Mouse (Mus musculus): ENCODE measurements at regions not wholly inside any gene's neighbourhood (a gene's known extent, or its start where the extent isn't known, plus 50 kb on each side); places are given as distances from the start of the nearest gene placed in this dataset.

DNA sequence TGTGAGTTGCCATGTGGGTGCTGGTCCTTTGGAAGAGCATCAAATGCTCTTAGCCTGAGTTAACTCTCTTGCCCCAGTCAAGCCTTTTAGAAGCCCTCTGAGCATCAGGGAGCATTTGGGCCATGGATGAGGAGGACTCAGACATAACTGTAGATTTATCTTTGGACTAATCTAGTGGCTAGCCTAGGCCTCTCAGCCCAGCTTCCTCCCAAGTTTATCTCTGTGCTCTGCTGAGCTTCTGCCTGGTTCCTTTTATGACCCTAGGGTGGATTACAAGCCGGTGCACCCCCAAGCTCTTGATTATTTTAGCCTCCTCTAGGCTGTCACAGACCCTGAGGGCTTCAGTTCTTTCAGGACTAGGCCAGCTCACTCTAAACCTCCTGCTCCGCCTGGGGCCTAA is 102.6 kb upstream of the Vps8 start:
- no peak for DNase-seq (ENCODE audit: low spot score)

DNA sequence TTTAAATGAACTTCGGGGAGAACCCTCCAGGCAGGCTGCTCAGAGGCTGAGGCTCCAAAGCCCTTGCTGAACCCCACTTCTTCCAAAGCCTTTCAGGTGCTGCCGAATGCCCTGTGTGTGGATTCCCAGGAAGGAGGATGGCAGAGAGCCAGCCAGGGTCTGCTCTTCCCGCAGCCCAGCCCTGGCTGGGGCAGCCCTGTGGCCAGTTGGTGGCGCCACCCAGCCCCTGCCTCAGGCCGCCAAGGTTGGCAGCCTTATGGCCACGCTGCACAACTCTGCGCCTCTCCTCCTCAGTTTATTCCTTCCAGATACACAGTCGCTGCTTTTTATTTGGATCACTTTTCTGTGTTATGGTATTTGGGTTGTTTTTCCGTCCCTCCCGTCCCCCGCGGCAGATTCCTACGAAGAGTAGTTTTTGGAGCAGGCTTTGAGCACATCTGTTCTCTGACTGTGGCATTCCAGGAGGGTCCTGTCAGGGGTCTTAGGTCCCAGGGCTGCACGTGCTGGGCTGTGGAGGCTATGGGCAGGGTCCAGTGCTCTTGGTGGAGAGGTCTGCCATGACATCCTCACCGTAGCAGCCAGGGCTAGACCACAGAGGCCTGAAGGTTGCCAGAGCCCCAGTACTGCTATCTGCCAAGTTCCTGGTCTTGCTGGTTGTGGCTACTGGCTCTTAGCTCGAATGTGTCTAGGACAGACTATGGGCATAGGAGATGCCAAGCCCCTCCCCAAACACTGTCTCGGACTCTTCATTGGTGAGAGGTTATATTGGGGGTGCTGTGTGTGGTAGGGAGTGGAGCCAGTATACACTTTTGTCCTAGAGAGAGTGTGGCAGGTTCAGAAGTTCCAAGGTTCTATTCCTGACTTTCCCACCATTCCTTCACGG is 101.5 kb upstream of the Vps8 start:
- DNase-seq (ENCODE audit: low spot score): no peak

DNA sequence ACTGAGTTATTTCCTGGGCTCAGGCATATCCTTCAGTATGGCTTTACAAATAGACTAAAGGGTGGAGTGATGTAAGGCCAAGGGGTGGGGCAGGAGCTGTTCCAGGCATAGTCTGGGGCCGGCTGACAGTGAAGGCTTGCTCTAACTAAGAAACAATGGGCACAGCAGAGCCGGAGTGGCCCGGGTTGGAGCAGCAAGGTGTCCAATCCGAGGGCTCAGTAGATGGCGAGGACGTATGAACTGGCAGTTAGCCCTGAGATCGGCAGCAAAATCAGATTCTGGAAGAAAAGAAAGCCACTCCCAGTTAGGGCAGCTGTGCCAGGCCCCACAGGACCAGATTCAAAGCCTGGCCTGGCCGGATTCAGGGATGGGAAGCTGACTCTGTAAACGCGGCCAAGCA is 100.5 kb upstream of the Vps8 start:
- no peak for DNase-seq (ENCODE audit: low spot score)

DNA sequence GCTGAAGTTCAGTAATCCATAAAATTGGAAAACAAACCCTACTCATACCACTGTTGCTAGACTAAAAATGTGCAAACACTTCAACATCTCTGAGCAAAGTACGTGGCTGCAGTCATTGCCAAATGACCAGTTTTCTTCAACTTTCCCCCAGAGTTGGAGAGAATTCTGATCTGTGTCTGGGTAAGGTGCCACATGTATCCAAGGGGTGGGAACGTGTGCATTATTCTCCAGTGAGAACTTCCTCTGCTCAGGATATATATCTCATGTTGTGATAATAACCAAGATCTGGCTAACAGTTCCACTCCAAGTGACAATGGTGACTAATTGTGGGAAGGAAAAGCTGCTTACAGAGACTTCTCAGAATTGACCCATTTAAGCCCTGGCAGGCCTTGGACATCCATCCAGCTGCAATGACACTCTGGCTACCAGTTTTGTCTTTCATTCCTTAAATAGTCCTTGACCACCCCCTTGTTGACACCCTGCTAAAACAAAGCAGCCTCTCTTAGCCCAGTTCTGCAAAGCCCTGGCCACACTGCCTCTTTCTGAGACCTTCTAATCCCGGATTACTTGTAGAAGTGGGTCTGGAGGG is 99.4 kb upstream of the Vps8 start:
- DNase-seq (ENCODE audit: low spot score): no peak

DNA sequence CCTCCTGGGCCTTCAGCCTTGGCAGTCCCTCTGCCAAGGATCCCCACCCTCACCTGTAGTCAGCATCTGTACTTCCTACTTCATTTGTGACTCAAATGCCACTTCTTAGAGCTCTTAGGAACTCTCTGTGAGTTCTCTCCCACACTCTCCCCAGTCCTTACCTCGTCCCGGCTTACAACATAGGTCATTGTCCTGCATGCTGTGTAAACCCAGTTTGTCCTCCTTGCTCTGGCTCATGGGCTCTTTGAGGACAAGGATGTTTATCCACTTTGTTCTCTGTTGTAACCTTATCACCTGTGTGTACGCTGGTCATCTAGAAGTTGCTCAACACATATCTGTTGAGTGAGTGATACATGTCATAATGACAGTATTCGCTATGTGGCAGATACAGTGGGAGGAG is 94.9 kb upstream of the Vps8 start:
- DNase-seq (ENCODE audit: low spot score): no peak

DNA sequence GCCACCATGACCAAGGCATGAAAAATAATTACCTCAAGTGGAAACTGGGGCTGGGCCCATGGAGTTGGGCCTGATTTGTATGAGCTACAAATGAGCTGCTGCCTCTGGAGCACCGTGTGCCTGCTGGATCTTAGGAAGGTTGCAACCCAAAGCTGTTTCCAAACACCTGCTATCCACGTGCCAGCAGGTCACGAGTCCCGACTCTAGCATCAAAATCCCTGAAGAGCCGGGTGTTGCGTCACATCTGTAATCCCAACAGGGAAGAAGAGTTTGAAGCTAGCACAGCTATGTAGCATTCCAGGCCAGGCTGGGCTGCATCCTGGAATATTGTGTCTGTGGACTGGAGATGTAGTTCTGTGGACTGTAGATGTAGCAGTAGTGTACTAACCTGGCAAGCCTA is 93.7 kb upstream of the Vps8 start:
- no peak for DNase-seq (ENCODE audit: low spot score)

DNA sequence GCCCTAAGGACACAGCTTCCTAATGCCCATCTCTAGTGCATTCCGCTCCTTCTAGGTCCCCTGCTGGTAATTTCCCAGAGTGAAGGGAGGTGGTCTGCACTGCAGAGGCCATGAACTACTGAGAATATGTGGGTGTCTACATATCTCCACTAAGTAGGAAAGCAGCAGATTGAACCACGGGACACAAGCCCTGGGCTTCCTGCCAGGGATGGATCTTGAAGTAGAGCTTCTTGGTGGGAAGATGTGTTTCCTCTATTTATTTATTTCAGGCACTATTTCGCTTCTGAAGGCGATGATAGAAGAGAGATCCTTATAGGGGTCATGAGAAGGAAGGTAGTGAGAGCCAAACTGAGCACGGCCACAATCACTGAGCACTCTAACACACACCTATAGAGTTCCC is 91.7 kb upstream of the Vps8 start:
- no peak for DNase-seq (ENCODE audit: low spot score)

DNA sequence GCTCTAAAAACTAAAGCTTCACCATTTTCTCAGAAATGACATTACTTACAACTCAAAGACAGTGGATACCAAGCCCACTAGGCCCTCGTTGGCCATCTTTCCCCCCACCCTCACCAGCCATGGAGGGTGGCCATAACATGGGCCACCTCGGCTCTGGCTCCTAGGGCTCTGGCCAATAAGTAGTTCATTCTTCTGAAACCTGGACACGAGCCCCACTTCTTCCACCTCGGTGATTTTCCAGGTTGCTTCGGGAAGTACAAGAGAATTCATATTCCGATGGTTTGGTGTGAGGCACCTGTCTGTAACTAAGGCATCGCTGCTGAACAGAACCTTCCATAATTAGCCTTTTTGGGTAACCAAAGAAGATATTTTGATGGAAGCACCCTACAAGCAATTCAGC is 90.5 kb upstream of the Vps8 start:
- peak; percentile 3 for DNase-seq (ENCODE audit: low spot score)

DNA sequence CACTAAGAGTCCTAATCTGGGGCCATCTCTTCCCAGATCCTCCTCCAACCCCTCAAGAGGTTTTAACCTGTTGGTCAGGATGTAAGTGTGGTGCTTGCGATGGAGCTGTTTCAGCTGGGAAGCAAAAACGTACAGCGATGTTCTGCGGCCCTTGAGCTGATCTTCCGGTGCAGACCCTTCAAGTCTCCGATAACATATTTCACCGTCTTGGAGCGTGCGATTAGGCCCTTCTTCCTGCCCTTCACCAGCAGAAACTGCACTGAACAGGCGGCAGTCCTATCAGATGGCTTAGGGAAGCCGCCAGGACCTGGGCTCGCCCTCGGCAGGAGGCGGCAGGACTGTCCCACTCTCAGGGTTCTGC is 90.1 kb upstream of the Vps8 start:
- no peak for DNase-seq (ENCODE audit: low spot score)

DNA sequence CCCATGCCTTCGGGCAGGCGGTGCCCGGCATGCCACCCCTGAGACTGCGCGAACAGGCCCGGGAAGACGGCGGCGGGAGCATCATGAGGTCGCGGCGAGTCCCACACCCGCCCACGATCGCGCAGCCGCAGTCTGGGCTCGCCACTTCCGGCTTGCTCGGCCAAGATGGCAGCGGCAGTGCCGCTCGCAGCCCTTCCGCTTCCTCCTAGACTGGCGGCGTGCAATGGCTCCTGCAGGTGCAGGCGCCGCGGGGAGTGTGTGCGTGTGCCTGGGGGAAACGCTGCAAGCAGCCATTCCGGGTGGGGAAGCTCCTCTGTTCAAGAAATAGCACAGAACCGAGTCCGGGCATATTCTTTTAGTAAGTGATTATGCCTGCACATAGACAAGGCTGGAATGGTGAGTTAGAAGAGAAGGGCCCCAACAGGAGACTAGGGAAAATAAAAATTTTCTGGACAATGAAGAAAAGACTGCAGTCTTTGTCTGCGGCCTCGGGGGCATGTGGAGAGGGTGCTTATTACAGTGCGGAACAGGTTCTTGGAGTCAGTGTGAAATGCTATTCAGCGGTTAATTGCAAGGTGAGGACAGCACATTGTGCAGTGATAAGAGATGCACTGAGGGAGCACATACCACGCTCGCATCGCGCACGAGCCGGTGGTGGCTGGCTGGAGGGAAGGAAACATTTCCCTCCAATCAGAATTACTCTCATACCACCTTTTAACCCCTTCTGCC is 89.5 kb upstream of the Vps8 start:
- peak; percentile 93 for DNase-seq (ENCODE audit: low spot score)

DNA sequence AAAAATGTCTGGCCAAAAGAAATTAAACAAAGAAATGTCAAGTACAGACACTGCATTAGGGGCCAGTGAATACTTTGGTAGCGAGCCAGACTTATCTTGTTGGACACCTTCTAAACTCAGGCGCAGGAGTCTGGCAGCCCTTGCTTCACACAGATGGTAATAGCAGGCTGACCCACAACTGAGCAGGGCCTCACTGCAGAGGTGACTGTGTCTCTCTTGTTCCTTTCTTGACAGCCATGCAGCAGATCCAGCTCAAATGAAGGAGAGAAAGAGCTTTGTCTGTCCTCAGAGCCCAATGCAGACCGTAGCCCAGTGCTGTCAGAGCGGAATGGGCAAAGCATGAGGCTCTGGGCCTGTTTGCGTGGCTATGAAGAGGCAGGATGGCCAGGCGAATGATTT is 83.9 kb upstream of the Vps8 start:
- no peak for DNase-seq (ENCODE audit: low spot score)

DNA sequence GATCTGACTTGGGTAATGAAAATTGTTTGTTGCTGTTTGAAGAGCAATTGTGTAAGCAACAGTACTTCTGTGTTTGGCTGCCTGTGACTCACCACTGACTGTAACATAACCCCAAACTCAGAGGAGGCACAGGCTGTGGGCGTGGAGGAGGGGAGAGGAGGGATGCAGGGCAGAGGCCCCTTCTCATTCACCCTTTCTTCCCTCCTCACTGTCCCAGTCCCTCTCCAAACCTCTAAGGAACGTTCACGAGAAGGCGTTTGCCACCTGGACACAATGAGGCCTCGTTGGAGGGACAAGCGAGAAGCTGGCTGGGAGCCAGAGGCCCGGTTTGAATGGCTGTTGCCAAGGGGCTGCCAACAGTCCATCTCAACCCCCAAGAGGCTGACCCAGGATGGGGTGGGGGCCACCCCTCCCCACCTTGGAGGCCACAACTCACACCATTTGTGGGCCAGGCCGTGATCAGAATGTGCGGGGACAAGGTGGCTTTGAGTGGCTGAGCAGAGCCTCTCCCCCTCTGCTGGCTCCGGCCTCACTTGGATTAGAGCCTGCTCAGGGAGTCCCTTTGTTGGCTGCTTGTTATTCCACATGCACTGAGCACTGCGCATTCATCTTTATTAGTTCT is 83.3 kb upstream of the Vps8 start:
- no peak for DNase-seq (ENCODE audit: low spot score)

DNA sequence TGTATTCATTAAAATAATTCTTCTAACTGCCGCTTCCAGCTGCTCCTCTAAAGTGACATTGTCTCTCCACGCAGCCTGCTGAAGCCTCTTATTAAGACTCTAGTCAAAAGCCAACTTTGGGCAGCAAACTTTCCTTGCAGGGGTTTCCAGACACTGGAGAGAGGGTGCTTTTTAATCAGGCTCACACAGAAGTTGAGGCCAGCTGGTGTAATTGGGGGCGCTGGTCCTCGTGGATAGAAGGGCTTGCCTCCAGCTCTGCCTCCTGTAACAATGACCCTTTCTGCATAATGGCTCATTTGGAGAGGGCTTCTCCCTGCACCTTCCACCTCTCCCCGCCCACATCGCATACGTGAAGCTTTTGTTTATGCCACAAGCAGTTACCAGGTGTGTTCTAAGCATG is 82.8 kb upstream of the Vps8 start:
- no peak for DNase-seq (ENCODE audit: low spot score)

DNA sequence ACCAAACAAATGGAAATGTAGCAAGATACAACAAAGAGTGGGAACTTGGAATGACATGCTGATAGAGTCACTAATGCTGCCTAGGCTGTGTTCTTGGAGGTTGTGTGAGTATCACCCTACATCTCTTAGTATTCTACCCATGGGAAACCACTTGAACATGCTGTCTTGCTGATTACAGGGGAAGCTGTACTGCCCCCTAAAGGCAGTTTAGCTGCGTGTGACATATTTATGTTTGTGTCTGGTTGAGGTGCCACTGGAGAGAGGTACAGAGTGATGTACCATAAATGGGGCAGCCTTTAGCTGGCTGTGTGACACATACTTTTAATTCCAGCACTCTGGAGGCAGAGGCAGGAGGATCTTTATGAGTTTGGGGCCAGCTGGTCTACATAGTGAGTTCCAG is 73.0 kb upstream of the Vps8 start:
- no peak for DNase-seq (ENCODE audit: low spot score)

DNA sequence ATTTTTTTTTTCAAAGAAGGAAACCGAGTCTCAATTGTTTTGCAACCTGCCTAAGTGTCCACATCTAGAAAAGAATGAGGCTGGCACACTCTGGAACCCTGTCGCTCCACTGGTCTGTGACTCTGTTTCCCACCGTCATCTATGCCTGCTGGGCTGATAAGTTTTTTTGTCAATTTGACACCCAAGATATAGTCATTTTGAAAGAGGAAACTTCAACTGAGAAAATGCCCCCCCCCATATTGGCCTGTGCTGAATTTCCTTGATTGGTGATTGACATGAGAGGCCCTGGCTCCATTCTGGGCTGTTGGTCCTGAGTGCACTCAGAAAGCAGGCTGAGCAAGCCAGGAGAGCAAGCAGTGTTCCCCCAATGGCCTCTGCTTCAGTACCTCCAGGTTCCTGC is 71.6 kb upstream of the Vps8 start:
- no peak for DNase-seq (ENCODE audit: low spot score)

DNA sequence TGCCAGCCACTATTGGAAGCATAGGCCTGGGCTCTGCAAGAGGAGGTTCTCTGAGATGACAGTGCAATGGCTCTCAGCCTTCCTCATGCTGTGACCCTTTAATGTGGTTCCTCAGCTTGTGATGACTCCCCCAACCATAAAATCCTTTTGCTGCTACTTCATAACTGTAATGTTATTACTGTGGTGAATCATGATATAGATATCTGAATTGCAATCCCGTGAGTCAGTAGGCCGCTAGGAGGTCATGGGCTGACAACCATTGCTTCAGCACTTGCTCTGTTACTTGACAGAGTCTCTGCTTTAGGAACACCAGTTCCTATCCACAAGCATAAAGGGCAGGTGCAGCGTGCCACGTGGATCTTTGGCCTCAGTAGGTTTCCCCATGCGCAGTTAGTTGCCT is 69.8 kb upstream of the Vps8 start:
- no peak for DNase-seq (ENCODE audit: low spot score)

DNA sequence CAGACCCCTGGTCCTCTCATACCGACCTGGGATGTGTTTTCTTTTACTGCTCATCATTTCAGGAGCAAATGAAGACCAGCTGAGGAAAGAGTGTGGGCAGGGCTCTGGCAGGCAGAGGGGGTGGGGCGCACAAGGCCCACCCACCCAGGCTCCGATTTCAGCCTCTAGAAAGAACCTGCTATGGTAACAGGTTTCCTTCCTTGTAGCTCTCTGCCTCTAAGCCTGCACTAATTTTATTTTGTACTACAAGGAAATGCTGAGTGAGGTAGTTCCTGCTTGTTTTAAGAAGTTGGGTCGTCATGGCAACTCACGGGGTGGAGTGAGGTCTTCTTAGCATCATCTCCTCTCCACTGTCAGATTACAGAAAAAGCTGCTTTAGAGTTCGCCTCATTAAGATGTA is 69.4 kb upstream of the Vps8 start:
- no peak for DNase-seq (ENCODE audit: low spot score)

DNA sequence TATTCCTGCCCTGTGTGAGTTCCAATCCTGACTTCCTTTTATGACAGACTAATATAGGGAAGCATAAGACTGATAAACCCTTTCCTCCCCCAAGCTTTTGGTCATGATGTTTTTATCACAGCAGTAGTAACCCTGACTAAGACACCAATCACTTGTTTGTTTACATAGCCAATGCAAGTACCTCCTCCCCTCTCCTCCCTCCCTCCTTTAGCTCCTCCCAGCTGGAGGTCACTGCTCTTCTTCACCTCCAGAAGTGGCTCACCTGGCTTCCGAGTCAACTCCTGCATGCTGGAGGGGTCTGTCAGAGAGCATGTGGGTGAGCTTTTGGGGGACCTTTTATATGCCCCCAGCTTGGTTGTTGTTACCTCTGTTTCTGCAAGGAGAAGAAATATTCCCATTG is 67.3 kb upstream of the Vps8 start:
- DNase-seq (ENCODE audit: low spot score): no peak

DNA sequence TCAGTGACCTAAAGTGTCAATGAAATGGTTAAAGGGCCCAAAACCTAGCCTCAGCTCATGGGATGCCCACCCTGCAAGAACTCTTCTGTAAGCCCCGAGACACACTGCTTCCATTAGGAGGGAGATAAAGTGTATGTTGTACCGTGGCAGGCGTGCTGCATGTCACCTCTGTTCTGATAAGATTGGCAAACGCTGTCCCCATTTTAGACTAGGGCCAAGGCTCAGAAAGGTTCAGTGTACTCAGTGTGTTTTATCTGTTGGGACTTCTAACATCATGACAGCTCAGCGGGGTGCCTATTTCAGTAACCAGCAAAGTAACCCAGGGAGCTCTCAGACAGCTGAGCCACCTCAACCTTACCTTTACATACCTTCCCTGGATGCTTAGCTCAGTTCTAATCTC is 65.5 kb upstream of the Vps8 start:
- no peak for DNase-seq (ENCODE audit: low spot score)

DNA sequence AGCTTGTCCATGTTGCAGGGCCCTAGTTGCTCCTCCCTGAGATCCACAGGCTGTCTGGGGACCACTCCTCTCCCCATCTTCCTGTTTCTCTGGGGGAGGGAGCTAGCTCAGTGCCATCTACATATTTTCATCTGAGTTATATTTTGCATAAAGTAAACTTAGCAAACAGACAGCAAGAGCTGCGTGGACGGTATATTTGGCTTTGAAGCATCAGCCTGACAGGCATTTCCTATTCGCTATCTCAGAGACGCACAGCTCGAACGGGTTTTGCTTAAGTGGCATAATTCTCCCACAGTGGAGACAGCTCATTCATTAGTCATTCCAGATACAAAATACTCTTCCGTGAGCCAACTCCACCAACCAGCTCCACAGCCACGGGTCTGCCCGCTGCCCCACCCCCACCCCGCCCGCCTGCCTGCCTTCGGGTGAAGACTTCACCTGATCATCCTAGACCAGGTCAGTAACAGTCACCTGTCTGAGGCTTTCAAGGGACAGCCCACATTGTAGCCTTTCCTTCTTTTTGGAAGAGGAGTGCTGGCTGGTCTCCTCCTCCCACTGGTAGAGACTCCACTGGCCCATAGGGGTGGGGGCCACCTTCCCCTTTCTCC is 64.5 kb upstream of the Vps8 start:
- no peak for DNase-seq (ENCODE audit: low spot score)

DNA sequence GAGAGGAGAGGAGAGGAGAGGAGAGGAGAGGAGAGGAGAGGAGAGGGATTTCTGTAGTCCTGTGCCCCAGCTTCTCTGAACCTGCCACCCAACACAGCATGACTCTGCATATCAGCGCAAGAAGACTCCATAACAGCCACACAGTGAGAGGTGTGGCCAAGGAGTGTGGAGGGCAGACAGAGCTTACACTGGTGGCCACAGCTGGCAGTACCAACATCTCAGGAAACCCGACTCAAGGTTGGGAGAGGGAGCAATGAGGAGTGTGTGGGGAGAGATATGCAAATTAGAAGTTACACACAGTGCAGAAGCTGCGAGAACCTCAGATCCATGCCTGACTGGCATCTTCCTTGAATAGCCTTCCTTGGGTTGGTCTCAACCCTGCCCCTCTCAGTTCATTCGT is 63.5 kb upstream of the Vps8 start:
- DNase-seq (ENCODE audit: low spot score): no peak

DNA sequence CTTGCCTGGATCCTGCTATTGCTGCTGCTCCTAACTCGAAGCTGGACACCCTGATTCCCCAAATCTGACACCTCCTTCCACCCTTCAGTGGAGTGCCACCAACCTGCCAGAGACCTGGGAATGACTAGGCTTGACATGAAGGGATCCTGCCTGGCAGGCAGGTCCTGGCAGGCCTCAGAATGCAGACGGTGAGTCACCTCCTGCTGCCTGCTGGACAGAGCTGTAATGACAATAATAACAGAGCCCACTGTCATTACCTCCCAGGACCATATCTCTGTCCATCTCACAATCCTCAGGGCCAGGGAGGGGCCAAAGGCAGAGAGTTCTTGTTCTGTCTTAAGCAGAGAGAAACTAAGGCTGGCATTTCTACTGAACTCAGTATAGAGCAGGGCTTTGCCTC is 61.5 kb upstream of the Vps8 start:
- DNase-seq (ENCODE audit: low spot score): no peak
